Mouse (Mus musculus) bone marrow macrophage, adult 2 months (primary cell): ENCODE measurements around the gene Brsk1. TPM values are rescaled to one million over a fixed set of nuclear protein-coding genes. Genes with fewer than 3 reads are reported as not detected.

ENCODE experiments used
- H3K27ac ChIP-seq: 2 replicates; pipeline ENCODE4 v1.5.1; 2012; ENCODE audit warnings: low read depth, low read length; ENCODE audit not compliant: insufficient read depth
- H3K4me1 ChIP-seq: 2 replicates; pipeline ENCODE4 v1.6.1; 2012; ENCODE audit warnings: low read length; ENCODE audit not compliant: control insufficient read depth, insufficient read depth
- H3K4me3 ChIP-seq: 2 replicates; pipeline ENCODE4 v1.5.1; 2012; ENCODE audit warnings: mild to moderate bottlenecking, low read length, moderate library complexity; ENCODE audit not compliant: insufficient read depth
- CTCF ChIP-seq: IDR thresholded peaks from 2 replicates; pipeline ENCODE4 v1.5.1; 2012; ENCODE audit warnings: low read depth, mild to moderate bottlenecking, low read length, moderate library complexity
- POLR2A ChIP-seq: IDR thresholded peaks from 2 replicates; pipeline ENCODE4 v1.6.1; 2012; ENCODE audit warnings: mild to moderate bottlenecking, low read depth, low read length, borderline replicate concordance
- polyA plus RNA-seq: library from polyadenylated mRNA; stranded (reverse); fragments of >200 nt; gene quantifications from 2 replicates; pipeline ENCODE4 v1.2.4, GENCODE M21; 2012; ENCODE audit not compliant: missing spikeins, insufficient read depth, insufficient read length

Gene Brsk1
- polyA plus RNA-seq = 0.64 TPM in 1 of 2 replicates, not detected in the other

DNA sequence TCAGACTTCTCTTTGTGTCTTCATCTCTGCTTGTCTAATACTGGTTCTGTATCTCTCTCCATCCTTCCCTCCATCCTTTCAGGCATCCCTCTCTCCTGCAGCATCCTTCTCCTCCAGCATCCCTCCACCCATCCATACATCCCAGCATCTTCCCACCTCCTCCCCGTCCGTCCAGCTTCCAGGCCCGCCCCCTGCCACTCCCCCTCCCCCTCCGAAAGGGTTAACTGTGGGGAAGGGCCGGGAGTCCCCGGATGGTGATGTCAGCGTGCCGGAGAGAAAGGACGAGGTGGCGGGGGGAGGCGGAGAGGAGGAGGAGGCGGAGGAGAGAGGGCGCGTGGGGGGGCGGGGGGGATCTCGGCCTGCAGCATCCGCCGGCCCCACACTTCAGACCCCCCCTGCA, at the start of gene Brsk1:
TSS of gene Brsk1 (plus strand) at position 218 of the 400 bp plus-strand sequence.
- TF ChIP-seq POLR2A (no peak), CTCF (no peak)
- H3K4me3 ChIP-seq = no peak within 1 kb of the TSS

DNA sequence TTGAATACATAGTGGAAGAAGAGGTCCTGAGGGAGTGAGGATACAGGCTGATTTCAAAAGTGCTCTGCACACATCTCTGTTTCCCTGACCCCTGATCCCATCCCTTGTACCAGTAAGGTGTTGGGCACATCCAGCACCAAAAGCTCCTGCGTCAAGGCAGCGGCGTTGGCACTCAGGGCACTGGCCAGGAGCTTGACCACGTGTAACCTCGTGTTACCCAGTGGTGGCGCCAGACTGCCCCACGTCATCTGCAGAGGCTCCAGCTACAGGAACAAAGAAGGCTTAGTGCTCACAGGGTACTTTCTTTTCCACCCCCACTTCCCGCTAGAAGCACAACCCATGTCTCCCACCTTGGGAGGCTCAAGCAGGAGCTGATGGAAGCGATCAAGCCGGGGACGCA, 49.2 kb upstream of the Brsk1 start:
- Histone ChIP-seq H3K4me1 (0 out of 2 replicates have a peak, but pooled peaks cover 6% of the 10 kb centered on the region), H3K27ac (no peak overlapping the region), H3K4me3 (no peak overlapping the region)
- TF ChIP-seq POLR2A (no peak), CTCF (no peak)

More for the DNA sequence above, at the start of gene Brsk1:
- Histone ChIP-seq H3K27ac (no peak within 1 kb of the TSS), H3K4me1 (0 out of 2 replicates have a peak, but pooled peaks cover 2% of the 10 kb centered on the region)

DNA sequence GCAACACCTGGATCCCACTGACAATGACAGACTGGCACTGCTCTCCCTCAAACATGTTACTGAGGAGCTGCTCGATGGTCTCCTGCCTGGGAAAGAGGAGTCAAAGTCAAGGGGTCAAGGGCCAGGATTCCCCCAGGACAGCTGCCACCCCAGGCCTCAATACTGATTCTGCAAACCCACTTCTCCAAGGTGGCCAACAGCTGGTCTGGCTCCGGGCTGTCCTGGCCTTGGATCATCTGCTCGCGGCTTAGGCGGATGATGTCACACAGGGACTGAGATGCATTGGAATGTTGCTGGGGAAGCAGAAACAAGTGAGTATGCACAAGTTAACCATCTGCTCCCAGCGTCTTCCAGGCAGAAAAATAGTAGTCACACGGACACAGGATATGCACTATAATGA, 48.4 kb upstream of the Brsk1 start:
- Histone ChIP-seq H3K4me3 (no peak overlapping the region), H3K27ac (no peak overlapping the region), H3K4me1 (peaks cover under 1% of the 10 kb centered on the region; the same call in 1 of the 2 replicates)
- TF ChIP-seq POLR2A (no peak), CTCF (no peak)

DNA sequence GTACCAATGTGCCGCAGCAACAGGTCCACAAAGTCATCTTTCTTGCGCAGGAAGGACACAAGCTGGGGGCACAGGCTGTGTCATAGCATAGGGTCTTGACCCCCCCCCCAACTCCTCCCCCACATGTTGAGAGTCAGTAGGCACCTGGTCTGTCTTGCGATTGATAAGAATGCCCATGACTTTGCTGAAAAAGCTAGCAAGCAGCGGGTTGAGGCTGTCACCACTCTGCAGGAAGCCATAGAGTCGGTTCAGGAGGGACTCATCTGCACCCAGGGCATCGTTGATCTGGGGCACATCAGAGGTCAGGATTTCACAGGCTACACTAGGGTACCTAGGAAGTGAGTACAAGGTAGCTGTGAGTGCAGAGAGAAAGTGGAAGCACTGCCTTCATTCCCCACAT, 47.2 kb upstream of the Brsk1 start:
- H3K27ac ChIP-seq = no peak overlapping the region
- peaks cover 13% of the 10 kb centered on the region for H3K4me1 ChIP-seq
- TF ChIP-seq CTCF (no peak), POLR2A (no peak)
- H3K4me3 ChIP-seq = no peak overlapping the region

DNA sequence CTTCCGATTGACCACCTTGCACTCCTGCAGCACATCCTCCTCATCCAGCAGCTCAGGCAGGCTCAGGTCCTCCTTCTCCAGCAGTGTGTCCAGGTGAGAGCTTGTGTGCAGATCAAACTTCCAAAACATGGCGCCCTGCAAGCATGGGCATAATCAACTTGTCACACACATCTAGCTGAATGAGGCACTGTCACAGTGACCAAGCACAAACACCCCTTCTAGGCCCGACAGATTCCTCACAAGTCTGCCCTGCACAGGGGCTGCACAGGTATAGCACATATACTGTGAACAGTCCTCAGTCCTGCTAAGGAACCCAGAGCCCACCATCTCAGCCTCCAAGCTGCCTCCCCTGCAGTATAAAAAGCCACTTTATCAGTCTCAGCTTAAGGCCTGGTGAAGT, 43.6 kb upstream of the Brsk1 start:
- H3K4me3 ChIP-seq = no peak overlapping the region
- peaks cover 25% of the 10 kb centered on the region for H3K4me1 ChIP-seq
- TF ChIP-seq CTCF (no peak), POLR2A (no peak)
- no peak overlapping the region for H3K27ac ChIP-seq

DNA sequence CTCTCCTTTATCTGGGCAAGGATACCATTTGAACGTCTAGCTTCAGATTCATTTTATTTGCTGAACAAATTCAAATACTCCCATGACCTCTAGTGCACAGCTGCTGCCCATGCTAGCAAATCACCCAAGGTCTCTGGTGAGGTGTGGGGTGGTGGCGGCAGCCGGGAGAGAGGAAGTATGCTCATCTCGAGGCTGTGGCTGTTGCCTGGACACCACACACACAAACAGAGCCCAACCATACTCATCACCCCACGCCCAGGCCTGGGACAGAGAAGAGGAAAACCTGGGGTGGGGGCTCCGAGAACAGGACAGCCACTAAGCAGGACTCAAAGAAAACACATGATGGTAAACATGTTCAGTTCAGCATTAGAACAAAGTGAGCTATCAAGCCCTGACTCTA, 43.1 kb upstream of the Brsk1 start:
- no peak overlapping the region for H3K4me3 ChIP-seq
- H3K4me1 ChIP-seq = peaks cover 30% of the 10 kb centered on the region
- H3K27ac ChIP-seq = no peak overlapping the region
- no peak for TF ChIP-seq CTCF
- no peak for TF ChIP-seq POLR2A

DNA sequence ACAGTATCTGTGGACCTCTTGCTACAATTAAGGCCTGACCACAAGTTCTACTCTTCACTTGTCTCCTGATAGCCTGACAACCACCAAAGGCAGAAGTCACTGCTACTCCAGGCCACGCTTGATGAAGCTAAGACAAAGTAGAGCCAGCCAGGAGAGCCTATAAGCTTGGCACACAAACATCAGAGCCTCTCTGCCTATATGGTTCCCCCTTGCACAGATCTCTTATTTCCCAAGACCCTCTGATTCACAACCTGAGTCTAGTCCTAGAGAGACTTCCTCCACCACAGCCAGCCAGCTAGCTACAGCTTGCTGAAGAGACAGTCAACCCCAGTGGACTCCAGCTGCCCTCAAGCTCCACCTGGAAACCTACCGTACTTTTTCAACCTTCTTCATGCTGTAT, 42.4 kb upstream of the Brsk1 start:
- peaks cover 37% of the 10 kb centered on the region for H3K4me1 ChIP-seq
- no peak overlapping the region for H3K27ac ChIP-seq
- H3K4me3 ChIP-seq = no peak overlapping the region
- TF ChIP-seq CTCF (no peak), POLR2A (no peak)

DNA sequence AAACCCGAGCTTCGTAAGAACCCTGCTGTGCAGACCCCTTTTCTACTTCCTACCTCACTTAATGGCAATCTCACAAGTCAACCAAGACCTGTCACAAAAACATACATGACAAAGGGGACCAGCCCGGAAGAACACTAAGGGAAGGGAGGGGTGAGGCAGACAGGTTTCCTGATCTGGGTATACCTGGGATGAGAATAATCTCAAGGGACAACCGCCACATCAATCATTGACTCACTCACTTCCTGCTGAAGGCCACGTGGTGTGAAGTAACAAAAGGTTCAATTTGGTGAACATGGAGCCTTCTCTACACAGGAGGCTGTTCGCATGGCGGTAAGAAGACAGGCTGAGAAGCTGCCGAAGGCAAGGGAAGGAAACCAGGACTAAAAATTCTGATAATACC, 38.8 kb upstream of the Brsk1 start:
- peaks cover 56% of the 10 kb centered on the region for H3K4me1 ChIP-seq

DNA sequence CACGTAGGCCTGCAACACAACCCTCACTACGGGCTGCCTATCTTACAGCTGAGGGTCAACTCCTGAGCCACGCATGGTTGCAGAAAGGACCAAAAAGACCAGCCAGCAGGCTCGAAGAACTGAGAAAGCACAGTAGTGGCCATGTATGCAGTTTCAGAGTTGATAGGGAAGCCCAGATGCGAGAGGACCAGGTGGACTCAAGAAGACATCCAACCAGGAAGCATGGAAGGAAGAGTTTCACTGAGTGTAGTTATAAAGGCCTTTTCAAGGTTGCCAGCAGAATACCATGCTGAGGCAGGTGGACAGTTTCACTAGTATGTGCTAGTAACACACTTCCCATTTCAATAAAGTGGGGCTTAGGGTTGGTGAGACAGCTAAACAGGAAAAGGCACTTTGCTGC, 37.7 kb upstream of the Brsk1 start:
- no peak for TF ChIP-seq CTCF
- no peak for TF ChIP-seq POLR2A
- Histone ChIP-seq H3K27ac (peak overlapping the region; percentile 98), H3K4me3 (peak overlapping the region; percentile 18), H3K4me1 (peaks cover 51% of the 10 kb centered on the region)

More for the DNA sequence above, 38.8 kb upstream of the Brsk1 start:
- H3K27ac ChIP-seq = no peak overlapping the region
- no peak for TF ChIP-seq POLR2A
- no peak overlapping the region for H3K4me3 ChIP-seq

DNA sequence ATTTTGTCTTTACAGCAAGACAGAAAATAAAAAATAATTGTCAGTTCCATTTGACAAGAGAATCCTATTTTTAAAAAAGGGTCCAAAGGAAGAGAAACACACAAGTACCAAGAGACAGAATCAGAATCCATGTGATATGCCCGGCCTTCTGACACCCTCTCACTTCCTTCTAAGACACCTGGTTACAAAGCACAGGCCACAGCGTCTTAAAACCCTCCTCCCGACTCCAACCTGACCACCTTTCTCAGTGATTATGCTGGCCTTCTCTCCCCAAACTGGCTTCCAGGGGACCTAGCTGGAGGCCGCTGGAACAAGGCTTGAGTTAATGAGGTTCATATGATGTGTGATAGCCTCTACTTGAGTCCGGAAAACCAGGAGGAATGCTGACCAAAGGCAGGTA, 37.1 kb upstream of the Brsk1 start:
- Histone ChIP-seq H3K27ac (peak overlapping the region; percentile 98), H3K4me1 (peaks cover 44% of the 10 kb centered on the region), H3K4me3 (peak overlapping the region; percentile 45)
- TF ChIP-seq CTCF (no peak), POLR2A (no peak)

DNA sequence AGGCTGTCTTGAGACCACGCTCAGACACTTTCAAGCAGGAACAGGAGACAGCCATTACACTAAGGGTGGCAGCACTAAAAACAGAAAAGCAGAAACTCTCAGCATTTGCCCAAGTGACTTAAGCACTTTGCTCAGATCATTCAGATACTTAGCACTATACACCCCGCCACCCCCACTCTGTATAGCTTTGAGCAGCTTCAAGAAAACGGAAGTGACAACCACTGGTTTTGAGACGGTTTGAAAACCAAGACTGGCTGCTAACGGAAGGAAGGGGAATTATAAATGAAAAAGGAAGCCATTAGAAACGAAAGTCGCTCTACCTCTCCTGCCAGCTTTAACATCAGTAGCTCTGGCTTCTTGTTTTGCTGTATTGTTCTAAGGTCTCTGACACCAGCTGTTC, 36.6 kb upstream of the Brsk1 start:
- Histone ChIP-seq H3K4me1 (peaks cover 41% of the 10 kb centered on the region), H3K27ac (peak overlapping the region; percentile 98), H3K4me3 (peak overlapping the region; percentile 49)
- TF ChIP-seq CTCF = no peak
- no peak for TF ChIP-seq POLR2A
